Mouse (Mus musculus) limb, embryonic 14.5 days (tissue): ENCODE results near the gene Marc1. TPM values are rescaled to one million over a fixed set of nuclear protein-coding genes. Genes with fewer than 3 reads are reported as not detected.

ENCODE experiments used
- ATAC-seq: fragments of 200-750 bp; cut with Nextera tagmentation; 2 replicates; pipeline ENCODE4 v1.8.0; 2017; ENCODE audit warnings: low read depth, moderate number of reproducible peaks, moderate TSS enrichment; ENCODE audit not compliant: low FRiP score
- DNase-seq: peaks from one replicate; pipeline ENCODE4 v3.0.0-alpha.2; 2015; ENCODE audit warnings: low spot score
- H3K27ac ChIP-seq: fragments of 300-500 bp; sonication (generic); replicated peaks from 2 replicates; pipeline ENCODE4 v1.5.1; 2014; ENCODE audit warnings: low read depth, mild to moderate bottlenecking, low read length, moderate library complexity, mixed read lengths
- H3K27me3 ChIP-seq: fragments of 300-500 bp; sonication (generic); 2 replicates; pipeline ENCODE4 v1.6.1; 2014; ENCODE audit warnings: low read length, mixed read lengths; ENCODE audit not compliant: control insufficient read depth, insufficient read depth
- H3K36me3 ChIP-seq: fragments of 300-500 bp; sonication (generic); 2 replicates; pipeline ENCODE4 v1.6.1; 2014; ENCODE audit warnings: mild to moderate bottlenecking, low read length, moderate library complexity, mixed read lengths; ENCODE audit not compliant: control insufficient read depth, insufficient read depth
- H3K4me1 ChIP-seq: fragments of 300-500 bp; sonication (generic); 2 replicates; pipeline ENCODE4 v1.6.1; 2014; ENCODE audit warnings: antibody characterized with exemption, low read length, mixed read lengths; ENCODE audit not compliant: control insufficient read depth, insufficient read depth
- H3K4me2 ChIP-seq: fragments of 300-500 bp; sonication (generic); replicated peaks from 2 replicates; pipeline ENCODE4 v1.6.1; 2014; ENCODE audit warnings: low read depth, mild to moderate bottlenecking, low read length, moderate library complexity; ENCODE audit not compliant: severe bottlenecking
- H3K4me3 ChIP-seq: fragments of 300-500 bp; sonication (generic); replicated peaks from 2 replicates; pipeline ENCODE4 v1.5.1; 2014; ENCODE audit warnings: low read length
- H3K9ac ChIP-seq: fragments of 300-500 bp; sonication (generic); 2 replicates; pipeline ENCODE4 v1.6.1; 2014; ENCODE audit warnings: mild to moderate bottlenecking, low read depth, low read length, moderate library complexity; ENCODE audit not compliant: severe bottlenecking
- H3K9me3 ChIP-seq: fragments of 300-500 bp; sonication (generic); 2 replicates; pipeline ENCODE4 v1.6.1; 2016; ENCODE audit warnings: low read length; ENCODE audit not compliant: control insufficient read depth
- POLR2A ChIP-seq: fragments of 200-500 bp; IDR thresholded peaks from 2 replicates; pipeline ENCODE4 v1.8.0; 2012; ENCODE audit warnings: inconsistent platforms, mild to moderate bottlenecking, moderate library complexity, borderline replicate concordance; ENCODE audit not compliant: insufficient read depth, insufficient read length; ENCODE audit errors: extremely low read depth
- WGBS: fragments of 180-500 bp; shearing (Covaris S2); extraction: QIAGEN DNeasy Blood & Tissue Kit; methylation state at CpG from one replicate; pipeline ENCODE4 v1.1.7; 2014; 5-methylcytosine and 5-hydroxymethylcytosine counted together
- microRNA counts: library from miRNA; unstranded; fragments of <30 nt; microRNA quantifications from one replicate; lab custom pipeline; 2016
- microRNA-seq: library from miRNA; unstranded; fragments of <30 nt; microRNA quantifications from one replicate; pipeline ENCODE4, GENCODE M21; 2016
- polyA plus RNA-seq, 2 experiments: library from polyadenylated mRNA; depleted of rRNA in 1 of 2; stranded (reverse) in 1 of 2; unstranded in 1 of 2; fragments of >200 nt; fragmentation: Nextera tagmentation in 1 of 2; extraction: Ambion mirVana in 1 of 2; gene quantifications; 2 replicates each; pipeline versions ENCODE4 v1.2.1 to v1.2.3; 2012 to 2014

Marc1 gene
- polyA plus RNA-seq, 2 experiments, result 0.11 to 0.13 TPM

- DNase-seq (no peak), ATAC-seq (no peak)
- no peak overlapping the region for H3K4me2 ChIP-seq
- no peak overlapping the region for H3K9ac ChIP-seq
- no peak overlapping the region for H3K27ac ChIP-seq
- TF ChIP-seq POLR2A, result no peak
- H3K4me3 ChIP-seq, result no peak overlapping the region
- WGBS, result 28% methylated on average over 2 of the region's 2 CpGs
- peaks cover 9% of the 10 kb centered on the region; the same call in 1 of the 2 replicates for H3K4me1 ChIP-seq
- H3K9me3 ChIP-seq, result no peaks in the 10 kb centered on the region
- H3K36me3 ChIP-seq, result no peaks in the 10 kb centered on the region
- peaks cover 55% of the 10 kb centered on the region for H3K27me3 ChIP-seq
Measured at GRCm38 (mm10) chr1:184737228-184737627, 73.9 kb downstream of the Marc1 start.

MicroRNAs within 50 kb of the gene (microRNA counts, 519-probe panel; counts per million panel counts)
- microRNA mmu-miR-1981 (lab: Ali Mortazavi, UCI), result 3,523 counts per million, percentile 70 among the panel's probes with 10 or more counts

Small RNAs within 50 kb of the gene (microRNA-seq; reads per million reads assigned to microRNA genes)
- gene Mir1981, result 69.8 reads per million, percentile 41 among the genes with 10 or more reads in this experiment

Other genes with a start within 250 kb of the Marc1 start
- 16.2 and 24.4 TPM in 2 replicates for gene Hlx, start 78.7 kb downstream of the Marc1 start, polyA plus RNA-seq (2012; rRNA removed)
- 21.8 and 23.7 TPM in 2 replicates for gene Hlx, start 78.7 kb downstream of the Marc1 start, polyA plus RNA-seq (2014; fragmentation: Nextera tagmentation; extraction: Ambion mirVana)
- 59.9 and 68.7 TPM in 2 replicates for gene Marc2, start 35.1 kb upstream of the Marc1 start, polyA plus RNA-seq (2012; rRNA removed)
- gene Marc2, start 35.1 kb upstream of the Marc1 start, polyA plus RNA-seq (2014; fragmentation: Nextera tagmentation; extraction: Ambion mirVana), result 232 and 239 TPM in 2 replicates
- 7.3 and 9.7 TPM in 2 replicates for gene C130074G19Rik, start 71.9 kb upstream of the Marc1 start, polyA plus RNA-seq (2012; rRNA removed)
- gene C130074G19Rik, start 71.9 kb upstream of the Marc1 start, polyA plus RNA-seq (2014; fragmentation: Nextera tagmentation; extraction: Ambion mirVana), result 1.8 TPM in 2 replicates
- gene Mark1, start 188.3 kb upstream of the Marc1 start, polyA plus RNA-seq (2012; rRNA removed), result 16.8 and 17.5 TPM in 2 replicates
- gene Mark1, start 188.3 kb upstream of the Marc1 start, polyA plus RNA-seq (2014; fragmentation: Nextera tagmentation; extraction: Ambion mirVana), result 3.6 and 4.7 TPM in 2 replicates